Mouse (Mus musculus) heart, embryonic 16.5 days (tissue): Measurements from ENCODE around the gene Rxrg. TPM values are rescaled to one million over a fixed set of nuclear protein-coding genes. Genes with fewer than 3 reads are reported as not detected.

Source experiments
- ATAC-seq: fragments of 200-750 bp; cut with Nextera tagmentation; replicated peaks from 2 replicates; pipeline ENCODE4 v1.8.0; 2017; ENCODE audit warnings: moderate number of reproducible peaks; ENCODE audit not compliant: insufficient read depth, low FRiP score; ENCODE audit errors: extremely low read depth
- H3K27ac ChIP-seq: fragments of 300-500 bp; sonication (generic); 2 replicates; pipeline ENCODE4 v1.5.1; 2014; ENCODE audit warnings: mild to moderate bottlenecking, low read length, control low read depth, moderate library complexity
- H3K27me3 ChIP-seq: fragments of 300-500 bp; sonication (generic); 2 replicates; pipeline ENCODE4 v1.6.1; 2014; ENCODE audit warnings: low read length, mixed read lengths; ENCODE audit not compliant: control insufficient read depth, insufficient read depth
- H3K36me3 ChIP-seq: fragments of 300-500 bp; sonication (generic); 2 replicates; pipeline ENCODE4 v1.6.1; 2014; ENCODE audit not compliant: control insufficient read depth, insufficient read depth
- H3K4me1 ChIP-seq: fragments of 300-500 bp; sonication (generic); 2 replicates; pipeline ENCODE4 v1.6.1; 2014; ENCODE audit warnings: low read length, mixed read lengths; ENCODE audit not compliant: control insufficient read depth, insufficient read depth
- H3K4me2 ChIP-seq: fragments of 300-500 bp; sonication (generic); 2 replicates; pipeline ENCODE4 v1.6.1; 2014; ENCODE audit warnings: low read depth, mild to moderate bottlenecking, control low read depth, low read length
- H3K4me3 ChIP-seq: fragments of 300-500 bp; sonication (generic); 2 replicates; pipeline ENCODE4 v1.5.1; 2014; ENCODE audit warnings: mild to moderate bottlenecking, control low read depth, low read length
- H3K9ac ChIP-seq: fragments of 300-500 bp; sonication (generic); 2 replicates; pipeline ENCODE4 v1.6.1; 2014; ENCODE audit warnings: low read length, control low read depth
- H3K9me3 ChIP-seq: fragments of 300-500 bp; sonication (generic); replicated peaks from 2 replicates; pipeline ENCODE4 v1.6.1; 2016; ENCODE audit warnings: low read length; ENCODE audit not compliant: control insufficient read depth
- WGBS: fragments of 180-500 bp; shearing (Covaris S2); extraction: QIAGEN DNeasy Blood & Tissue Kit; methylation state at CpG from one replicate; pipeline ENCODE4 v1.1.7; 2014; 5-methylcytosine and 5-hydroxymethylcytosine counted together
- polyA plus RNA-seq: library from polyadenylated mRNA; unstranded; fragments of >200 nt; fragmentation: Nextera tagmentation; extraction: Ambion mirVana; gene quantifications from 2 replicates; pipeline ENCODE4 v1.2.1, GENCODE M21; 2015

Gene Rxrg
- polyA plus RNA-seq, 1 experiment from 2014 or later: 1.5 TPM

DNA sequence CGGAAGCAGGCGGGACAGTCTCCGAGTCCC lies 90.9 kb downstream of the Rxrg start, which contains the start of gene Lmx1a:
Lmx1a (plus strand) TSS at position 6 of the 30 bp plus-strand sequence.
- Histone ChIP-seq H3K4me3 (peak within 1 kb of the TSS; percentile 62), H3K9ac (peak within 1 kb of the TSS; percentile 46), H3K27ac (no peak within 1 kb of the TSS), H3K9me3 (peaks cover 4% of the 10 kb centered on the region), H3K4me1 (peaks cover 12% of the 10 kb centered on the region), H3K36me3 (no peaks in the 10 kb centered on the region), H3K27me3 (peaks cover 77% of the 10 kb centered on the region), H3K4me2 (peak within 1 kb of the TSS; percentile 91)
- 0% methylated on average over 2 of the region's 3 CpGs for WGBS
- no peak for ATAC-seq

Other genes with a start within 250 kb of the Rxrg start
- gene Aldh9a1, start 248.4 kb upstream of the Rxrg start, polyA plus RNA-seq: 37.3 and 42.0 TPM in 2 replicates
- 191 and 198 TPM in 2 replicates for gene Mgst3, start 204.5 kb upstream of the Rxrg start, polyA plus RNA-seq
- gene Lrrc52, start 131.6 kb upstream of the Rxrg start, polyA plus RNA-seq: 0.21 TPM in 1 of 2 replicates, not detected in the other
- gene Lmx1a, start 90.9 kb downstream of the Rxrg start, polyA plus RNA-seq: 0.06 TPM in 1 of 2 replicates, not detected in the other